In the genomic region with DNA sequence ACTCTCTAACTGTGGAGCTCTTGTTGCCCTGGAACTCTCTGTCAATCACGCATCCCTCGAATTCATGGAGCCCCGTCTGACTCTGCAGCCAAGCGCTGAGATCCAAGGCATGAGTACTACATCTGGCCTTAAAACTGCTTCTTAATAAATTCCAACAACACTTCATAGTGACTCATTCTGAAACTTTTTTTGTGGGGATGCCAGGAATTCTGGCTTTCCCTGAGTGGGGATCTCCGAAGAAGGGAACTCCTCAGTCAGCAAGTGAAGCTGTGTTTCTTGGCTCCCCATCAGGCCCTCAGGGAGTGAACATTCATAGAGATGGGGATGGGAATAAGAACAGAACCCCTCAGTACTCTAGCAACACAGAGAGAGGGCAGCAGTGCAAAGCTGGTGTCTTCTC, we compare ENCODE assay signal across 18 mouse cellular contexts. TPM values are rescaled to one million over a fixed set of nuclear protein-coding genes. Genes with fewer than 3 reads are reported as not detected.
A peak's percentile ranks its signal among the peaks of the same experiment; 100 is the strongest.
DNase-seq lines count a peak whose midpoint lies in the region; ATAC-seq and TF ChIP-seq lines count a peak whose summit lies in the region.
"Had no signal": no experiment of that assay in that cellular context is flagged by ENCODE, and none has a peak within 500 bp of the region (broad histone marks: within the 10 kb centered on the region; RNA-seq: fewer than 3 reads in every experiment).

No protein-coding gene starts in this region.

- WGBS in heart, embryonic 10.5 days, result 90% methylated on average over 5 of the region's 5 CpGs
- 80% methylated on average over 5 of the region's 5 CpGs for WGBS in hindbrain, embryonic 11.5 days

- TF ChIP-seq CTCF in Patski (IDR thresholded peaks at IDR 0.05), result peak; percentile 39

- in situ Hi-C loops in Patski (cut with MboI; ENCODE audit: low pct_unique_long_range_greater_than_20kb), result no loop called here

- no peaks in the 10 kb centered on the region for H3K9me3 ChIP-seq in heart, embryonic 10.5 days
- no peaks in the 10 kb centered on the region for H3K9me3 ChIP-seq in hindbrain, embryonic 11.5 days (ENCODE audit: control insufficient read depth, low read length)
- H3K9me3 ChIP-seq: hindbrain, embryonic 15.5 days; midbrain, embryonic 12.5 days; stomach, embryonic 15.5 days had no signal

- intact Hi-C loops in left cerebral cortex, postnatal 25 days (cut with DNase I), result no loop called here

- no peak overlapping the region for H3K4me3 ChIP-seq in heart, embryonic 10.5 days
- H3K4me3 ChIP-seq in hindbrain, embryonic 11.5 days (ENCODE audit: low read depth, low read length), result no peak overlapping the region
- H3K4me3 ChIP-seq: hindbrain, embryonic 15.5 days; midbrain, embryonic 12.5 days; myocyte; stomach, embryonic 15.5 days had no signal

- CTCF ChIA-PET in Patski (lab: Charles Lee), result interaction anchor here (2.4 kb wide), 1 partner anchor 9 kb away, joined by 14 read pairs; no protein-coding TSS in a partner anchor

- H3K4me1 ChIP-seq in heart, embryonic 10.5 days, result no peaks in the 10 kb centered on the region
- no peaks in the 10 kb centered on the region for H3K4me1 ChIP-seq in hindbrain, embryonic 11.5 days (replicated peaks; ENCODE audit: control insufficient read depth, insufficient read depth, low read length)
- H3K4me1 ChIP-seq: hindbrain, embryonic 15.5 days; midbrain, embryonic 12.5 days; stomach, embryonic 15.5 days had no signal

- H3K9ac ChIP-seq in hindbrain, embryonic 11.5 days (ENCODE audit: low read depth, low read length), result no peak overlapping the region
- H3K9ac ChIP-seq: hindbrain, embryonic 15.5 days; midbrain, embryonic 12.5 days; stomach, embryonic 15.5 days had no signal

- no peak overlapping the region for H3K27ac ChIP-seq in heart, embryonic 10.5 days
- H3K27ac ChIP-seq in hindbrain, embryonic 11.5 days (ENCODE audit: low read depth, low read length), result no peak overlapping the region
- H3K27ac ChIP-seq: hindbrain, embryonic 15.5 days; macrophage; midbrain, embryonic 12.5 days; stomach, embryonic 15.5 days had no signal

- POLR2A ChIA-PET in Patski (lab: Charles Lee), result interaction anchor here (1.1 kb wide), 1 partner anchor 58 kb away, joined by 3 read pairs; no protein-coding TSS in a partner anchor

- peak; percentile 94 for DNase-seq in heart, adult 11 months
- no peak for DNase-seq in heart, embryonic 10.5 days (ENCODE audit: low spot score)
- DNase-seq in 3T3-L1 (ENCODE audit: low read depth, low spot score) (peak; percentile 99), Patski (ENCODE audit: low read depth, low spot score) (peak; percentile 49)
- peak; percentile 16 for DNase-seq in heart, postnatal 4 days
- DNase-seq in hindbrain, embryonic 11.5 days (ENCODE audit: low spot score), result no peak
- no peak for DNase-seq in left cerebral cortex, postnatal 25 days (ENCODE audit: low spot score in 2 of 2)
- no peak for DNase-seq in cerebellum, adult 11 months
- DNase-seq: cerebellum, postnatal 25 days; kidney, postnatal 14 days; liver; thymus, postnatal 14 days had no signal

- no peak overlapping the region for H3K4me2 ChIP-seq in hindbrain, embryonic 11.5 days (replicated peaks; ENCODE audit: low read depth, low read length)
- H3K4me2 ChIP-seq: hindbrain, embryonic 15.5 days; midbrain, embryonic 12.5 days; stomach, embryonic 15.5 days had no signal

- peak; percentile 90 for ATAC-seq in Patski
- no peak for ATAC-seq in hindbrain, embryonic 11.5 days (ENCODE audit: low FRiP score)
- ATAC-seq: intestine, postnatal 0 days had no signal

- H3K36me3 ChIP-seq in heart, embryonic 10.5 days, result no peaks in the 10 kb centered on the region
- H3K36me3 ChIP-seq in hindbrain, embryonic 11.5 days (ENCODE audit: control insufficient read depth, insufficient read depth, low read length), result no peaks in the 10 kb centered on the region
- H3K36me3 ChIP-seq: hindbrain, embryonic 15.5 days; midbrain, embryonic 12.5 days; stomach, embryonic 15.5 days had no signal

- no peaks in the 10 kb centered on the region for H3K27me3 ChIP-seq in heart, embryonic 10.5 days (ENCODE audit: insufficient read depth, poor library complexity, severe bottlenecking)
- H3K27me3 ChIP-seq in Patski, result no peaks in the 10 kb centered on the region
- no peaks in the 10 kb centered on the region for H3K27me3 ChIP-seq in hindbrain, embryonic 11.5 days (ENCODE audit: control insufficient read depth, insufficient read depth, low read length)
- H3K27me3 ChIP-seq: hindbrain, embryonic 15.5 days; midbrain, embryonic 12.5 days; stomach, embryonic 15.5 days had no signal

RNA-seq across cellular contexts. Expression of gene Fam13a, which starts 43.8 kb away (rescaled TPM):
- 5.7 and 5.8 TPM in 2 replicates for polyA plus RNA-seq in heart, embryonic 10.5 days (2016; fragmentation: Nextera tagmentation; extraction: Ambion mirVana)
- polyA plus RNA-seq in Patski (2021), result 0.22 TPM
- total RNA-seq in heart, postnatal 4 days (2021), result 10 to 100 TPM in 1 of 2 experiments, 1 to 10 TPM in 1; 8.6 to 12.1 TPM
- 5.6 and 5.8 TPM in 2 replicates for polyA plus RNA-seq in hindbrain, embryonic 11.5 days (2014; fragmentation: Nextera tagmentation; extraction: Ambion mirVana)
- 10 to 100 TPM; 12.0 to 12.1 TPM for total RNA-seq in left cerebral cortex, postnatal 25 days (2021)

Comparison
In these comparisons a context has a peak if more than half of its experiments do, and no peak if none do; other contexts are left out.
1. DNase-seq: peak in heart, adult 11 months (single experiment), 3T3-L1 (single experiment), Patski (single experiment) and heart, postnatal 4 days (single experiment); none in heart, embryonic 10.5 days (single experiment), hindbrain, embryonic 11.5 days (single experiment), left cerebral cortex, postnatal 25 days (0 of 2) and cerebellum, adult 11 months (single experiment).